Mouse (Mus musculus) stomach, embryonic 16.5 days (tissue): ENCODE measurements around the gene Trpc4ap. TPM values are rescaled to one million over a fixed set of nuclear protein-coding genes. Genes with fewer than 3 reads are reported as not detected.
"Not testable (repeated sequence)": the region's sequence is repeated elsewhere in the genome, so short reads cannot be mapped to it uniquely, and the experiment has no call there.

Experiments used
- ATAC-seq: fragments of 200-750 bp; cut with Nextera tagmentation; 2 replicates; pipeline ENCODE4 v1.8.0; 2017; ENCODE audit warnings: moderate number of reproducible peaks, moderate TSS enrichment; ENCODE audit not compliant: insufficient read depth, low FRiP score
- H3K27ac ChIP-seq: fragments of 300-500 bp; sonication (generic); 2 replicates; pipeline ENCODE4 v1.5.1; 2014; ENCODE audit warnings: low read length
- H3K27me3 ChIP-seq: fragments of 300-500 bp; sonication (generic); 2 replicates; pipeline ENCODE4 v1.6.1; 2014; ENCODE audit warnings: low read length, control low read depth, mixed read lengths; ENCODE audit not compliant: control insufficient read depth, insufficient read depth
- H3K36me3 ChIP-seq: fragments of 300-500 bp; sonication (generic); 2 replicates; pipeline ENCODE4 v1.6.1; 2014; ENCODE audit warnings: low read length; ENCODE audit not compliant: control insufficient read depth, insufficient read depth
- H3K4me1 ChIP-seq: fragments of 300-500 bp; sonication (generic); 2 replicates; pipeline ENCODE4 v1.6.1; 2014; ENCODE audit warnings: low read length, control low read depth, mixed read lengths; ENCODE audit not compliant: control insufficient read depth, insufficient read depth
- H3K4me2 ChIP-seq: fragments of 300-500 bp; sonication (generic); 2 replicates; pipeline ENCODE4 v1.6.1; 2014; ENCODE audit warnings: low read depth, low read length, mixed read lengths
- H3K4me3 ChIP-seq: fragments of 300-500 bp; sonication (generic); replicated peaks from 2 replicates; pipeline ENCODE4 v1.5.1; 2014; ENCODE audit warnings: mild to moderate bottlenecking, low read length
- H3K9ac ChIP-seq: fragments of 300-500 bp; sonication (generic); 2 replicates; pipeline ENCODE4 v1.6.1; 2014; ENCODE audit warnings: low read length
- H3K9me3 ChIP-seq: fragments of 300-500 bp; sonication (generic); replicated peaks from 2 replicates; pipeline ENCODE4 v1.6.1; 2016; ENCODE audit warnings: low read length, control low read depth; ENCODE audit not compliant: control insufficient read depth
- WGBS: fragments of 180-500 bp; shearing (Covaris S2); extraction: QIAGEN DNeasy Blood & Tissue Kit; methylation state at CpG from one replicate; pipeline ENCODE4 v1.1.7; 2014; 5-methylcytosine and 5-hydroxymethylcytosine counted together
- polyA plus RNA-seq: library from polyadenylated mRNA; unstranded; fragments of >200 nt; fragmentation: Nextera tagmentation; extraction: Ambion mirVana; gene quantifications from 2 replicates; pipeline ENCODE4 v1.2.1, GENCODE M21; 2015

Trpc4ap gene
- polyA plus RNA-seq, 1 experiment from 2014 or later = 115 TPM

- 15% methylated on average over 8 of the region's 8 CpGs for WGBS
- Histone ChIP-seq H3K27me3 (no peaks in the 10 kb centered on the region), H3K27ac (no peak overlapping the region), H3K4me1 (no peaks in the 10 kb centered on the region), H3K4me2 (no peak overlapping the region), H3K4me3 (no peak overlapping the region), H3K36me3 (no peaks in the 10 kb centered on the region), H3K9me3 (no peaks in the 10 kb centered on the region), H3K9ac (no peak overlapping the region)
- ATAC-seq = peak; percentile 57; the same call in 1 of the 2 replicates
These were observed 72.4 kb downstream of the Trpc4ap start for GRCm38 (mm10) chr2:155619817-155620216.

DNA sequence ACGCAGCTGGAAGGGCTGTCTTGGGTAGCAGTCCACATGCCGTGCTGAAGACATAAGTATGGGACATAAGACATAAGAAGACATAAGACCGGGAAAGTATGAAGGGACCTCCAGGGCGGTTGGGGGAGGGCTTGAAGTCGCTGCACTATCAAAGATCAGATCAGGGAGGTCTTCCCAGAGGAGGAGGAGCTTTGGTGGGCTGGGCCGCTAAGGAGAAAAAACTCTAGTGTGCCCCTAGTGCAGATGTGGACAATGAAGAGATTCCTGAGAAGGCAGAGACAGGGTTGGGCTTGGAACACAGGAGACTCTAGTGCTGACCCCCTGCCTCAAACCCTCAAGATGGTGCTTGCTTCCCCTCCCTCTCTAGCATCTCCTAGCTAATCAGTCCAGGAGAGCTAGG lies 75.2 kb downstream of the Trpc4ap start:
- H3K4me1 ChIP-seq = peaks cover 5% of the 10 kb centered on the region; the same call in 1 of the 2 replicates
- H3K36me3 ChIP-seq = no peaks in the 10 kb centered on the region
- no peaks in the 10 kb centered on the region for H3K9me3 ChIP-seq
- WGBS = 42% methylated on average over 6 of the region's 6 CpGs
- ATAC-seq = no peak
- H3K27me3 ChIP-seq = no peaks in the 10 kb centered on the region; the same call in 1 of the 2 replicates
- H3K4me3 ChIP-seq = no peak overlapping the region
- H3K27ac ChIP-seq = no peak overlapping the region
- H3K4me2 ChIP-seq = no peak overlapping the region
- H3K9ac ChIP-seq = no peak overlapping the region

DNA sequence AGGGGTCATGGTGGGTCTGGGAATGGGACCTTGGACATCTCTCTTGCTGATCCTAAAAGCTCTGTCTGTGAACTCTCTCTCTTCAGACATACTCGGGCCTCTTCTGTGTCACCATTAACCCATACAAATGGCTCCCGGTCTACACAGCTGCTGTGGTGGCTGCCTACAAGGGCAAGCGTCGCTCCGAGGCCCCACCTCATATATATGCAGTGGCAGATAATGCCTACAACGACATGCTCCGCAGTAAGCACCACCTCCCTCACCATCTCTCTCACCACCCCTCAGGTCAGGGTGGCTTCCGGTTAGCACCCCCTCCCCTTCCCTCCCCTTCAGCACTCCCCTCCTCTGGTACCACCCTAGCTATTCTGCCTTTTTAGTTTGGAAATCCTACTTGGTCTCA lies 78.2 kb downstream of the Trpc4ap start:
- peaks cover 5% of the 10 kb centered on the region; the same call in 1 of the 2 replicates for H3K4me1 ChIP-seq
- no peak overlapping the region for H3K27ac ChIP-seq
- H3K4me2 ChIP-seq = peak overlapping the region; percentile 45
- peak overlapping the region; percentile 21; the same call in 1 of the 2 replicates for H3K4me3 ChIP-seq
- no peaks in the 10 kb centered on the region; the same call in 1 of the 2 replicates for H3K27me3 ChIP-seq
- no peaks in the 10 kb centered on the region for H3K9me3 ChIP-seq
- H3K9ac ChIP-seq = peak overlapping the region; percentile 15; the same call in 1 of the 2 replicates
- no peaks in the 10 kb centered on the region for H3K36me3 ChIP-seq
- no peak for ATAC-seq
- WGBS = 54% methylated on average over 8 of the region's 8 CpGs

GRCm38 (mm10) chr2:155613326-155613755 lies 78.8 kb downstream of the Trpc4ap start:
- Histone ChIP-seq H3K4me1 (peaks cover 5% of the 10 kb centered on the region; the same call in 1 of the 2 replicates), H3K27me3 (no peaks in the 10 kb centered on the region; the same call in 1 of the 2 replicates), H3K36me3 (no peaks in the 10 kb centered on the region), H3K4me3 (peak overlapping the region; percentile 21), H3K9me3 (no peaks in the 10 kb centered on the region), H3K27ac (no peak overlapping the region), H3K4me2 (peak overlapping the region; percentile 45), H3K9ac (peak overlapping the region; percentile 15; the same call in 1 of the 2 replicates)
- 3% methylated on average over 20 of the region's 20 CpGs for WGBS
- ATAC-seq = peak; percentile 94

- no peak overlapping the region for H3K4me2 ChIP-seq
- no peaks in the 10 kb centered on the region for H3K36me3 ChIP-seq
- H3K27me3 ChIP-seq = no peaks in the 10 kb centered on the region; the same call in 1 of the 2 replicates
- no peak overlapping the region for H3K27ac ChIP-seq
- no peak for ATAC-seq
- no peak overlapping the region for H3K4me3 ChIP-seq
- WGBS = 84% methylated on average over 9 of the region's 9 CpGs
- no peaks in the 10 kb centered on the region for H3K9me3 ChIP-seq
- H3K9ac ChIP-seq = no peak overlapping the region
- H3K4me1 ChIP-seq = peaks cover 5% of the 10 kb centered on the region; the same call in 1 of the 2 replicates
These were observed 80.2 kb downstream of the Trpc4ap start for GRCm38 (mm10) chr2:155611834-155612550.

- no peak within 1 kb of the TSS for H3K27ac ChIP-seq
- H3K4me3 ChIP-seq = no peak within 1 kb of the TSS
- no peak within 1 kb of the TSS for H3K4me2 ChIP-seq
- 47% methylated on average over 4 of the region's 4 CpGs for WGBS
- no peak for ATAC-seq
- H3K9ac ChIP-seq = no peak within 1 kb of the TSS
- H3K36me3 ChIP-seq = no peaks in the 10 kb centered on the region
- no peaks in the 10 kb centered on the region for H3K9me3 ChIP-seq
- no peaks in the 10 kb centered on the region; the same call in 1 of the 2 replicates for H3K27me3 ChIP-seq
- peaks cover 5% of the 10 kb centered on the region; the same call in 1 of the 2 replicates for H3K4me1 ChIP-seq
These were observed 81.2 kb downstream of the Trpc4ap start, which contains the start of gene Myh7b for GRCm38 (mm10) chr2:155610978-155611377. Gene Myh7b (plus strand): TSS chr2:155611212.

GRCm38 (mm10) chr2:155606360-155606759 lies 85.8 kb downstream of the Trpc4ap start:
- Histone ChIP-seq H3K4me1 (0 out of 2 replicates have a peak, but pooled peaks cover 6% of the 10 kb centered on the region), H3K9ac (no peak overlapping the region), H3K27ac (no peak overlapping the region), H3K4me2 (no peak overlapping the region), H3K27me3 (no peaks in the 10 kb centered on the region), H3K9me3 (no peaks in the 10 kb centered on the region), H3K4me3 (no peak overlapping the region), H3K36me3 (no peaks in the 10 kb centered on the region)
- WGBS = 78% methylated on average over 4 of the region's 4 CpGs
- ATAC-seq = no peak

DNA sequence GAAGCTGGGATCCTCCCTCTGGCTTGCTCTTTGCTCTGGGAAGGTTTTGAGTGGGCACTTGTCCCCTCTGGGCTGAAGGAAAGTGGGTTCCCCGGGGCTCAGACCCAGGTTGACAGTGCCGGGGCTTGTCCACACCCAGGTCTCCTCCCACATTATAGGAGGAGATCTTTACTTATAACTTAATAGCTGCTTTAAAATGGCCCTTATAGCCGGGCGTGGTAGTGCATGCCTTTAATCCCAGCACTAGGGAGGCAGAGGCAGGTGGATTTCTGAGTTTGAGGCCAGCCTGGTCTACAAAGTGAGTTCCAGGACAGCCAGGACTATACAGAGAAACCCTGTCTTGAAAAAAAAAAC lies 87.0 kb downstream of the Trpc4ap start:
- 68% methylated on average over 4 of the region's 4 CpGs for WGBS
- H3K4me1 ChIP-seq, H3K27me3 ChIP-seq, H3K36me3 ChIP-seq, H3K9ac ChIP-seq, H3K4me2 ChIP-seq, H3K4me3 ChIP-seq, H3K27ac ChIP-seq, H3K9me3 ChIP-seq: not testable (repeated sequence)
- ATAC-seq = peak; percentile 39; the same call in 1 of the 2 replicates

DNA sequence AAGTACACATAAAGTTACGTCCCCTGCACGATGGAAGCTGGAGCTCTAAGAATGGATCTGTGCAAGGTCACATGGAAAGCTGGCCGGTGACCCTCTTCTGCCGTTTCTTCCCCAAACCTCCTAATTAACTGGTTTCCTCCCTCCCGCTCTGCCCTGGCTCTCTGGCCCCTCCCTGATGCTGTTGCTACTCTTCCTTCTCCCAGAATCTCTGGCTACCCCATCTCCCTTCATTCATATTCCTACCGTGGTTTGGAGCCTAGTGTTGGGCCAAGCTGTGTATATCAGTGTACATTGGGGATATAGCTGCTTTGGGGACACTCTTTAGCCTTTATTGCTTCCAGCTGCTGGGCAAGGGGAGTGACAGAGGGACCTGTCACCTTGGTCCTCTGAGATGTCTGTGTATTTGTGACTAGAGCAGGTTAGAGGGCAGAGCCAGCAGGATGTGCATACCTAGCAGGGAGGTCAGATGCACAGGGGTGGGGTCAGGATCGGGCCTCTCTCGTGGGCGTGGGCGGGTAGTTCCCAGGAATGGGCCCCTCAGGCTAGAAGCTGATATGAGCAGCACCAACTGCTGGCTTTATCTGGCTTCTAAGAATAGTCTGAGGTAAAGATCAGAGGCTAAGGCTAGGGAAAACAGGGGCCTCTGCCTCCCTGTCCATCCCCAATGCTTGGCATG lies 87.5 kb downstream of the Trpc4ap start:
- H3K27me3 ChIP-seq = no peaks in the 10 kb centered on the region
- H3K36me3 ChIP-seq = no peaks in the 10 kb centered on the region
- ATAC-seq = peak; percentile 87
- H3K9ac ChIP-seq = no peak overlapping the region
- 32% methylated on average over 10 of the region's 10 CpGs for WGBS
- H3K4me1 ChIP-seq = 0 out of 2 replicates have a peak, but pooled peaks cover 6% of the 10 kb centered on the region
- no peak overlapping the region for H3K27ac ChIP-seq
- no peak overlapping the region for H3K4me3 ChIP-seq
- H3K4me2 ChIP-seq = no peak overlapping the region
- no peaks in the 10 kb centered on the region for H3K9me3 ChIP-seq
